Mouse (Mus musculus): ENCODE data around the gene Atp13a4. TPM values are rescaled to one million over a fixed set of nuclear protein-coding genes. Genes with fewer than 3 reads are reported as not detected.

The Atp13a4 gene
- polyA plus RNA-seq (2012; rRNA removed; ENCODE audit: low replicate concordance): 0.32 TPM in 1 of 2 replicates, not detected in the other

DNA sequence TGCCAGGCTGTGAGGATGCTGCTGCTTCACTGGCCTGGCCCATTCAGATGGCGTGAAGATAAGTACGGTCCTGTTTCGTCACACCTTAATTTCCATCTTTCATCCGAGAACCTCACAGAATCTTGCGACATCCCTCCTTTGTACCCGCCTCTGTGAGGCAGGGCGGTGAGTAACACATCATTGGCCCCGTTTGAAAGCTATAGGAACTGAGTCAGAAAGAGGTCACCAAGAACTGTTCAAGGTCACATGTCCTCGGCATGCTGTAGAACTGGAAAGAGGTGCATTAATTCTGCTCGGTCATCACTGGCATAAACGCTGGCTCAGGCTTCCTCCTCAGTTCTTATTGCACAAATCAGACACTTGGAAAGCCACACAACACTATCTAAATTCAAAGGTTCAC lies at the start of gene Atp13a4:
Gene Atp13a4, minus strand, starts transcription at position 36 of the 400 bp plus-strand sequence.

DNA sequence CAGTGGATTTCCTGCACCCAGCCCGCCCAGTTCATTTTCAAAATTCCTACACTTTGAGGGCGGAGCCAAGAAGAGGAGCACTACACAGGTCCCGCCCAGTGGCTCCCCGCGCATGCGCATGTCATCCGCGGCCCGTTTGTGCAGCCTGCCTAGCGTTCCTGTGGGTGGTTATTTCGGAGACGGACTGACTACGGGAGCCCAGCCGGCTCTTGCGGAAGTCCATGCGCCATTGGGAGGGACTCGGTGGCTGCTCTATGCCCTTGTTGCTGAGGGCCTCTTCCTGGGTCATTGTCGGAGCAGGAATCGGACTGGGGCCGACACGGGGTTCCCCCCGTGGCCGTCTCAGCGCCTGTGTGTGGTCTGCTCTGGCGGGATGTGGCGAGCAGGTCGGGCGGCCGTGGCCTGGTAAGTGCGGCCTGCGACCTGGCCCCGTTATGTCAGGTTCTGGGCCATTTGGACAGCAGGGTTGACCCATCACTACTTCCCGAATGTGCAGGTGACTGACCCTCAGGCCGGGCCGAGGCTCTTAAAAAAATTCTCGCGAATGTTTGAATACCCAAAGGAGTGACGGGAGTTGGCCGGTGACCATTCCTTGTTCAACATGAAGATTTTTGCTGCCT lies 34.6 kb upstream of the Atp13a4 start, which contains the start of gene Opa1:
Gene Opa1, plus strand, starts transcription at position 168 of the 620 bp plus-strand sequence.

DNA sequence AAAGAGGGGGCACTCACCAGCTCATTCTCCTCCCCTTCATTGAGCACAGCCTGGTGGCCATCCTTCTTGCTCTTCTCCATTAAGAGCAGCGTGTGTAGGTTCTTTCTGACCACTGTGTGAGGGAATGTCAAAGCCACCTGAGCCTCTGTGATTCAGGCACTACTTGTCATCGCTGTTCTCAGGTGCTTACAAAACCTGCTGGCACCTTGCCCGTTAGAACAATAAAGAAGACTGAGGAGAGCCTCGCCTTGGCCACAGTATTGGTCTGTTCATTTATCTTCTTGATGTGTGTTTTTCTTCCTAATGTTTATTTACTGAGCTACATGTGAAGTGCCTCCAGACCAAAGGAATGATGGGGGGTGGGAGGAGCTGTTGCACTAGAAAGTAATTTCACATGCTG lies 166.2 kb downstream of the Atp13a4 start, which contains the start of gene Atp13a5:
Gene Atp13a5, minus strand, starts transcription at position 275 of the 400 bp plus-strand sequence.

Other genes starting within 250 kb of the Atp13a4 start
- not detected in 2 replicates for gene Atp13a5, start 166.1 kb downstream of the Atp13a4 start, polyA plus RNA-seq (2012; rRNA removed; ENCODE audit: low replicate concordance)
- 15.3 and 17.2 TPM in 2 replicates for gene Opa1, start 34.5 kb upstream of the Atp13a4 start, polyA plus RNA-seq (2012; rRNA removed; ENCODE audit: low replicate concordance)